Mouse (Mus musculus) limb, embryonic 15.5 days (tissue): ENCODE data around the gene Acsl4. TPM values are rescaled to one million over a fixed set of nuclear protein-coding genes. Genes with fewer than 3 reads are reported as not detected.

Source experiments
- ATAC-seq: fragments of 200-750 bp; cut with Nextera tagmentation; 2 replicates; pipeline ENCODE4 v1.8.0; 2017; ENCODE audit warnings: low read depth, moderate TSS enrichment; ENCODE audit not compliant: insufficient number of reproducible peaks, low FRiP score, low TSS enrichment
- H3K27ac ChIP-seq: fragments of 300-500 bp; sonication (generic); 2 replicates; pipeline ENCODE4 v1.5.1; 2015; ENCODE audit warnings: moderate library complexity, mild to moderate bottlenecking, inconsistent platforms
- H3K27me3 ChIP-seq: fragments of 300-500 bp; sonication (generic); 2 replicates; pipeline ENCODE4 v1.6.1; 2015; ENCODE audit warnings: inconsistent platforms
- H3K36me3 ChIP-seq: fragments of 300-500 bp; sonication (generic); 2 replicates; pipeline ENCODE4 v1.6.1; 2015; ENCODE audit warnings: inconsistent platforms
- H3K4me1 ChIP-seq: fragments of 300-500 bp; sonication (generic); 2 replicates; pipeline ENCODE4 v1.6.1; 2015; ENCODE audit warnings: inconsistent platforms
- H3K4me2 ChIP-seq: fragments of 300-500 bp; sonication (generic); 2 replicates; pipeline ENCODE4 v1.6.1; 2015; ENCODE audit warnings: mild to moderate bottlenecking, inconsistent platforms
- H3K4me3 ChIP-seq: fragments of 300-500 bp; sonication (generic); 2 replicates; pipeline ENCODE4 v1.5.1; 2015; ENCODE audit warnings: mild to moderate bottlenecking, inconsistent platforms
- H3K9ac ChIP-seq: fragments of 300-500 bp; sonication (generic); 2 replicates; pipeline ENCODE4 v1.6.1; 2015; ENCODE audit warnings: inconsistent platforms
- H3K9me3 ChIP-seq: fragments of 300-500 bp; sonication (generic); 2 replicates; pipeline ENCODE4 v1.6.1; 2016; ENCODE audit warnings: inconsistent platforms
- WGBS: fragments of 180-500 bp; shearing (Covaris S2); methylation state at CpG from one replicate; pipeline ENCODE4 v1.1.7; 2015; 5-methylcytosine and 5-hydroxymethylcytosine counted together
- polyA plus RNA-seq: library from polyadenylated mRNA; unstranded; fragments of >200 nt; fragmentation: Nextera tagmentation; extraction: Ambion mirVana; gene quantifications from 2 replicates; pipeline ENCODE4 v1.2.1, GENCODE M21; 2015

Acsl4 gene
- 14.1 and 14.5 TPM in 2 replicates for polyA plus RNA-seq

DNA sequence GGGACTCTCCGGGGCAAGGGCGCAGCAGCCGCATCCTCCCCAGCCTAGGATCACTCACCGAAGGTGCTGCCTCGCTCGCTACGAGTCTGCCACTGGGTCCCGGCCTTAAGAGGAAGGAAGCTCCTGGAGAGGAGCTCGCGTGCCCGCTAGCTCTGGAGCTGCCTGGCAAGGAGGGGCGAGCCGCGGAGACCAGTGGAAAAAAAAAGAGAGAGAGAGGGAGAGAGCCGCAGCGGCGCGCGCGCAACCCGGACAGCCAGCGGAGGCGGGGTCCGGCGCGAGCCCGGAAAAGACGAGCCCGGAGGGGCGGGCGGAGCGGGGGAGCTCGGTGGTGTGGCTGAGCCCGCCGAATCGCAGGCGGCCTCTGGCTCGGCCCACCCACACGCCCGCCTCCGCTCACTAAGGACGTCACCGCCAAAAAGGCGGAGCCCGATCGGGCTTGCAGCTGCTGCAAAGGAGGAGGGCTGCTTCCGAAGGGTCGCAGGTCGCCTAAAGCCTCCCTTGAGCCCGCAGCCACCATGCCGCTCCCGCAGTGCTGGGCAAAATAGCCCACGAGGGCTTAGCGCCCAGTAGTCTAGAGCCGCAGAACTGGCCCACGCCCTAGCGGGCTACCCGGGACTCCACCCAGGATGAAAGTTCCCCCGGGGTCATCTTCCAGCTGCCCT is at the start of gene Acsl4:
TSS of gene Acsl4 (minus strand) at position 289 of the 662 bp plus-strand sequence.
- ATAC-seq = peak; percentile 96
- H3K27ac ChIP-seq = peak within 1 kb of the TSS; percentile 83
- peaks cover 2% of the 10 kb centered on the region; the same call in 1 of the 2 replicates for H3K4me1 ChIP-seq
- peak within 1 kb of the TSS; percentile 61 for H3K9ac ChIP-seq
- peak within 1 kb of the TSS; percentile 59 for H3K4me3 ChIP-seq
- H3K9me3 ChIP-seq = no peaks in the 10 kb centered on the region
- H3K4me2 ChIP-seq = peak within 1 kb of the TSS; percentile 52
- WGBS = 16% methylated on average over 50 of the region's 59 CpGs
- peaks cover 12% of the 10 kb centered on the region; the same call in 1 of the 2 replicates for H3K27me3 ChIP-seq
- no peaks in the 10 kb centered on the region for H3K36me3 ChIP-seq

DNA sequence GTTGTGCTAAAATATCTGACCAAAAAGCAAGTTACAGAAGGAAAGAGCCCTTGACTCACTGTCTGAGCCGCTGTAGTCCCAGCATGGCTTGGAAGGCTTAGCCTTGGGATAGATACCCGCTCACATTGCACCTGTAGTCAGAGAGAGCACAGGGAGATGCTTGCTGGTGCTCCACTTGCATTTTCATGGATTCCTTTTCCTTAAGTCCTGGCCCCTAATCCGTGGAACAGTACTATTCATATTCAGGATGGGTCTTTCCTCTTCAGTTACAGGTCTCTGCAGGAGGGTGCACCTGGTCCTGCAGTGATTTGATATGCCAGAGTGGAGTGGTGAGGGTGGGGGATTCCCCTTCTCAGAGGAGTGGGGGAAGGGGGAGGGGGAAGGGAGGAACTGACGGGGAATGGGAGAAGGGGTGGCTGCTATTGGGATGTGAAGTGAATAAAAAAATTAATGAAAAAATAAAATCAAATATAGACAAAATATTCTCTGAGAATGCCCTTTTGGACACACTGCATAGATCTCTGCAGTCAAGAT is 47.7 kb upstream of the Acsl4 start:
- Histone ChIP-seq H3K27me3 (no peaks in the 10 kb centered on the region; the same call in 1 of the 2 replicates), H3K27ac (no peak overlapping the region), H3K9ac (no peak overlapping the region), H3K4me3 (no peak overlapping the region), H3K4me1 (no peaks in the 10 kb centered on the region), H3K36me3 (no peaks in the 10 kb centered on the region), H3K9me3 (no peaks in the 10 kb centered on the region), H3K4me2 (no peak overlapping the region)
- no peak for ATAC-seq
- WGBS = 39% methylated on average over 4 of the region's 4 CpGs

DNA sequence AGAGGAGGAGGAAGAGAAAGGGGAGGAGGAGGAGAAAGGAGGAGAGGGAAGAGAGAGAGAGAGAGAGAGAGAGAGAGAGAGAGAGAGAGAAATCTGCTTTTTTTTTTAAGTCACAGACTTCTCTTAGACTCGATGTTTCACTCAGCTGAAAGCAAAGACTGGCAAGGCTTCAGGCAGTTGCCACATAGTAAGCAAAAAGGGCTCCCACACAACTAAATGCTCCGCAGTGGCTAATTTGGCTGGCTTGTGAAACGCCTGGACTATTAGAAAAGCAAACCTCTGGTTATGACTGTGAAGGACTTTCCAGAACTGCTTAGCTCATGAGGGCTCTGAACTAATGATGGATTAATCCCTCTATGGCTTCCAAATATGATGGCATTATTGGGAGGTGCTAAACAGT is 42.5 kb upstream of the Acsl4 start:
- Histone ChIP-seq H3K4me2 (no peak overlapping the region), H3K9me3 (no peaks in the 10 kb centered on the region), H3K36me3 (no peaks in the 10 kb centered on the region), H3K27ac (no peak overlapping the region), H3K4me1 (no peaks in the 10 kb centered on the region), H3K4me3 (no peak overlapping the region), H3K9ac (no peak overlapping the region), H3K27me3 (no peaks in the 10 kb centered on the region; the same call in 1 of the 2 replicates)
- WGBS = 66% methylated on average over 3 of the region's 3 CpGs
- no peak for ATAC-seq

DNA sequence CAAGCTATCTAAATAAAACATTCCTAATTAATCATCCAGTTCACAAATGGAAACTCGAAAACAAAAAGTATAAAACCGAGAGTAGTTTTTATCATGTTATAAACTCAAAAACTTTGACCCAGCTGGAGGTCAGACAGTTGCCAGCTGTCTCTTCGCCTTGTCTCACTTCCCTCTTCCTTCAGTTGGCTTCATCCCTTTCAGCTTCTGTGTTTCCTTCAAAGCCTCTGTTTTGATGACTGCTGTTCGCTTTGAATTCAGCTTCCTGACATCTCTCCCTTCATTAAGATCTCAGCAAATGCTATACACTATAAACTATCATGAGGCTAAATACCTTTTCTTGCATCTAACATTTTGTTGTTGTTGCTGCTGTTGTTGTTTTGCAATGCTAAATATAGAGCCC is 36.8 kb upstream of the Acsl4 start:
- no peak overlapping the region for H3K4me3 ChIP-seq
- no peak for ATAC-seq
- H3K4me2 ChIP-seq = no peak overlapping the region
- H3K27ac ChIP-seq = no peak overlapping the region
- H3K9ac ChIP-seq = no peak overlapping the region
- no peaks in the 10 kb centered on the region; the same call in 1 of the 2 replicates for H3K27me3 ChIP-seq
- 74% methylated on average over 4 of the region's 4 CpGs for WGBS
- no peaks in the 10 kb centered on the region for H3K4me1 ChIP-seq
- no peaks in the 10 kb centered on the region for H3K9me3 ChIP-seq
- no peaks in the 10 kb centered on the region for H3K36me3 ChIP-seq

DNA sequence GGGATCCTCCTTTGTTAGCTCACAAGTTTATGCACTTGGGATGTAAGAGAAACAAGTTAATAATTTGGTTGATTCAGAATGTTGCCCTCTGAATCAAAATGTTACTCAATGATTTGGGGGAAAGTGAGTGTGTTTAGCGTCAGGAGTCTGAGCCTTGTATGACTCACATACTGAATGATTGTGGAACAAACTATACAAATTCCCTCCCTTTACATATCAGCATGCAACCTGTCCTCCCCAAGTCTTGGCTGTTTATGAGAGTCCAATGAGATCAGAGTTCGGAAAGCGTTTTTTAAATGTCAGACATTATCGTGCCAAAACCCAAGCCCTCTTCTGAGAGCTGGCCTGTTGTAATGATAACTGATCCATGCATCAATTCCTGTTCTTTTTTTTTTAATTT is 36.3 kb upstream of the Acsl4 start:
- Histone ChIP-seq H3K4me3 (no peak overlapping the region), H3K4me1 (no peaks in the 10 kb centered on the region), H3K27me3 (no peaks in the 10 kb centered on the region; the same call in 1 of the 2 replicates), H3K27ac (no peak overlapping the region), H3K36me3 (no peaks in the 10 kb centered on the region), H3K9ac (no peak overlapping the region), H3K4me2 (no peak overlapping the region), H3K9me3 (no peaks in the 10 kb centered on the region)
- WGBS = 79% methylated on average over 4 of the region's 4 CpGs
- ATAC-seq = no peak

DNA sequence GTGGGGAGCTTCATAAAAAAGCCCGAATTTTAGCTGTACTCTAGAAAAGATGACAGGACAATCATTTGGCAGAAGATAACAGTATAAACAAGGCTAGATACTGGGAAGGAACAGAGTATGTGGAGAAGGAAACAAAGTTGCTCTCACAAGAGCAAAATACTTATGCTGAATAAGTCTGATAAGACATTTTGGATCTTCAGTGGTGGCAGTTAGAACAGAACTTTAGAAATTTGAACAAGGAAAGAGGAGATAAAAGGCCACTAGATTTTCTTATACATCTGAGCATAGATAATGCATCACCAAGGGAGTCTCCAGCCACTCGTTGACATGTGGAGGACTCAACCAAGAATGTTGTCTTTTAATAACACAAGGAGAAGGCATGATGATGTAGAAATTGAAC is 23.5 kb upstream of the Acsl4 start:
- Histone ChIP-seq H3K4me1 (no peaks in the 10 kb centered on the region), H3K4me3 (no peak overlapping the region), H3K4me2 (no peak overlapping the region), H3K9me3 (no peaks in the 10 kb centered on the region), H3K27ac (no peak overlapping the region), H3K36me3 (no peaks in the 10 kb centered on the region), H3K9ac (no peak overlapping the region), H3K27me3 (no peaks in the 10 kb centered on the region)
- WGBS = 70% methylated on average over 2 of the region's 2 CpGs
- no peak for ATAC-seq

DNA sequence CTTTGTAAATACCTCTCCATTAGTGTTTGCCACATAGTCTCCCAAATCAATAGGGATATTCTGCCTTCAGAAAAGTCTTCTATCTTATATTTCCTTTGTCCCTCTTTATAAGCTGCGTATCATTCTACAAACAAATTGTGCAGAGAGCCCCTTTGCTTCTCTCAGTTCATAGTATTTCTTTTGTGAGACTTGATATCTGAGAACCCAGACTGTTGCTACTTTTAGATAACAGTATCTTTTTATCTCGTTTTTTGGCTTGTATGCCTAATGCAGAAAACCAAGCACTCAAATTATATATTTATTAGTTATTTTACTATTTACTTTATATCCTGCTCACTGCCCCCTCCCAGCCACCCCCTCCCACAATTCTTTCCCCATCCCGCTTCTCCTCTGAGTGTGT is 19.7 kb upstream of the Acsl4 start:
- H3K9me3 ChIP-seq = no peaks in the 10 kb centered on the region
- H3K9ac ChIP-seq = no peak overlapping the region
- no peaks in the 10 kb centered on the region for H3K4me1 ChIP-seq
- no peak overlapping the region for H3K27ac ChIP-seq
- H3K4me3 ChIP-seq = no peak overlapping the region
- H3K27me3 ChIP-seq = no peaks in the 10 kb centered on the region
- no peak overlapping the region for H3K4me2 ChIP-seq
- no peaks in the 10 kb centered on the region for H3K36me3 ChIP-seq
- ATAC-seq = no peak
- WGBS = 79% methylated on average over 3 of the region's 3 CpGs

DNA sequence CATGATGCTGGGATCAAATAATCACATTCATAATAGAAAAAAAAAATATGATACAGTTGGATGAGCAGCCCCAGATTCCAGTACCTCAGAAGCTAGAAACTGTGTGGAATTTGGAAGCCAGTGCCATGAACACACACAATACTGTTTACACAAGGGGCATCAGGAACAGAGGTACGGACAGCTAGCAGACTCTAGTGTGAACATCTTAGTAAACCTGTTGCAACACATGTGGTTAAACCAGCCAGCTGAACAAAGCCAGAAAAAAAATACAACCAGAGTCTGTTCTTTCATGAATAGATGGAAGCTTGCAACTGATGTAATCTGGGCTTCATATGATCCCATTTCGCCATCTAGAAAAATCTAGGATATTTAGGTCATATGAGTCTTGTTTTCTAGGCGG is 19.0 kb upstream of the Acsl4 start:
- Histone ChIP-seq H3K4me1 (no peaks in the 10 kb centered on the region), H3K4me3 (no peak overlapping the region), H3K36me3 (no peaks in the 10 kb centered on the region), H3K4me2 (no peak overlapping the region), H3K27ac (no peak overlapping the region), H3K27me3 (no peaks in the 10 kb centered on the region), H3K9me3 (no peaks in the 10 kb centered on the region), H3K9ac (no peak overlapping the region)
- ATAC-seq = no peak
- WGBS = 88% methylated on average over 3 of the region's 3 CpGs

DNA sequence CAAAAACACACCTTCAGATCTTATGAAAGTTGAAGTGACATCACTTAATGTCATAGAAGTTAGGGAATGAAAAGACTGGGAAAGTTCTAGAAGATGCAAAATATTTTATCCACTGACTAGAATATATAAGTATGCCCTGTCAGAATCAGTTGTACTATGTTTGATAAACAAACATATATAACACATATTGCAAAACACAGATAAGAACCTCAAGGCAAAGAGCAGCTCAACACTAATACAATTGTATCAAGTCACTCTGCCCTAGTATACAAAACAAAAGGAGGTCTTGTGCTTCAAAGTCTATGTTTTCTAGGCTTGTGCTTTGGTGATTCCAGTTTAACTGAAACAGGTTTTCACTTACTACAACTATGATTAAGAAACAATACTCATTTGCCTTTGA is 12.8 kb upstream of the Acsl4 start:
- no peak overlapping the region for H3K27ac ChIP-seq
- no peaks in the 10 kb centered on the region for H3K27me3 ChIP-seq
- no peak overlapping the region for H3K9ac ChIP-seq
- H3K36me3 ChIP-seq = no peaks in the 10 kb centered on the region
- ATAC-seq = no peak
- no peak overlapping the region for H3K4me3 ChIP-seq
- H3K4me1 ChIP-seq = no peaks in the 10 kb centered on the region
- no peaks in the 10 kb centered on the region for H3K9me3 ChIP-seq
- no peak overlapping the region for H3K4me2 ChIP-seq

DNA sequence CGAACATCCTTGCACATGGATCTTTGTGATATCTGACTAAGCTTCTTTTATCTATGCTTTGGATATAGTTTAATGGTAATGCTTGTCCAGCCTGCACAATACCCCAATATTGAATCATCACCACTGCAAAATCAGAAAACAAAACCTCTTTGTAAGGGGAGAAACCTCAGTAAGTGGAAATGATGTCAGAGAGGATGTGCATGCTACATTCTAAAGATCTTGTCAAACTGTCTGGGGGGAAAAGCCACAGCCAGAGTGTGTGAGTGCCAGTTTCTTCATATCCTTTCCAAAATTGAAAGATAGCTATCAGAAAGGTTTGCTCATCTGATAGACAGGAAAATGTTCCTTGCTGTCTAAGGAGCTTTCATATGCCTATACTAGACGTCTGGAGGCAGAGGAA is 8.3 kb upstream of the Acsl4 start:
- Histone ChIP-seq H3K4me1 (no peaks in the 10 kb centered on the region), H3K27ac (no peak overlapping the region), H3K9ac (no peak overlapping the region), H3K9me3 (no peaks in the 10 kb centered on the region), H3K4me2 (no peak overlapping the region), H3K36me3 (no peaks in the 10 kb centered on the region), H3K4me3 (no peak overlapping the region), H3K27me3 (0 out of 2 replicates have a peak, but pooled peaks cover 3% of the 10 kb centered on the region)
- no peak for ATAC-seq
- WGBS = 53% methylated on average over 2 of the region's 2 CpGs

DNA sequence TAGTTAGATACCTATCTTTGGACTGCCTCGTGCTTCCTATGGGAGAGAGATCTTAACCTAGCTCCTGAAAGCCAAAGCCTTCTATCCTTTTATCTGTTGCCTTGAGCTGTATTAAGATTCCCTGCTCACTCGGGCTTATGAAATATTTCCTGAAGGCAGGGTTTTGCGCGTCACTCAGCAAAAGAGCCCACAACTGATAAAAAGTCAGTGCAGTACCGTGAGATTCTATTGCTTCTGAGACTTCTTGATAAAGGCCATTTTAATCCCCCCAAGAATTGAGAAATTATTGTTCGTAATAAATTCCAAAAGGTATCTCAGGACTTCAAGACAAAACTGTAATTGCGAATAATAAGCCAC is 552 bp upstream of the Acsl4 start:
- Histone ChIP-seq H3K36me3 (no peaks in the 10 kb centered on the region), H3K4me1 (peaks cover 2% of the 10 kb centered on the region; the same call in 1 of the 2 replicates), H3K9me3 (no peaks in the 10 kb centered on the region), H3K27ac (peak overlapping the region; percentile 83), H3K4me2 (peak overlapping the region; percentile 52), H3K4me3 (peak overlapping the region; percentile 59), H3K27me3 (peaks cover 12% of the 10 kb centered on the region; the same call in 1 of the 2 replicates), H3K9ac (peak overlapping the region; percentile 61; the same call in 1 of the 2 replicates)
- 43% methylated on average over 7 of the region's 7 CpGs for WGBS
- ATAC-seq = no peak

DNA sequence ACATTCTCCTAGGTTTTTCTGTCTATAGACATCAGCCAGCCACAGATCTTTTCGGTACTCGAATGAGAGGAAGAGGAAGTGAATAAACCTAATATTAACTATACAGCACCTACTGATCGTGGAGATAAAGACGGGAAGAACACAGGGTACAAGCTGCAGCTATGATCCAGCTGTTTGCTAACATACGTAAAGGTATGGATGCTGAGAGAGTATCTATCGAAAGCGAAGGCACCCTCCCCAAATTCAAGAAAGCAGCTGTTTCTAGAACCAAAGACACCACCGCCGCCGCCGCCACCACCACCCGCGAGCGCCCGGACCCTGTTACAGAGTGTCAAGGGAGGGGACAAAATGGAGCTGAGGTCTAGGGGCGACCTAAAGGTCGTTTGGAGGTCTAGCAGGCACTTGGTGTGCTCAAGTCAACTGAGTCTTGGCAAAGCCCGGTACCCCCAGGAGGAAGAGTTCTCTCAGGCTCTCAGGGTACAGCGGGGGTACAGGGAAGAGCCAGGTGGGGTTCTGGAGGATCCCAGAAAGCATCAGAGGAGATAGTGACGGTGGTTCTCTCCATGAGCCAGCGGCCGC is 665 bp downstream of the Acsl4 start:
- peak overlapping the region; percentile 83 for H3K27ac ChIP-seq
- H3K4me2 ChIP-seq = peak overlapping the region; percentile 52
- H3K4me1 ChIP-seq = peaks cover 2% of the 10 kb centered on the region; the same call in 1 of the 2 replicates
- peak overlapping the region; percentile 35; the same call in 1 of the 2 replicates for H3K9ac ChIP-seq
- 15% methylated on average over 22 of the region's 22 CpGs for WGBS
- no peaks in the 10 kb centered on the region for H3K9me3 ChIP-seq
- peak overlapping the region; percentile 59 for H3K4me3 ChIP-seq
- H3K36me3 ChIP-seq = no peaks in the 10 kb centered on the region
- peaks cover 12% of the 10 kb centered on the region; the same call in 1 of the 2 replicates for H3K27me3 ChIP-seq
- no peak for ATAC-seq
